Mouse (Mus musculus): Measurements from ENCODE around the gene Med13l.

The Med13l gene

GRCm38 (mm10) chr5:118555305-118555704, 5.2 kb upstream of the Med13l start:
- no peak for DNase-seq (ENCODE audit: extremely low read depth, insufficient read length, low spot score)

GRCm38 (mm10) chr5:118556387-118556937, 4.0 kb upstream of the Med13l start:
- no peak for DNase-seq (ENCODE audit: extremely low read depth, insufficient read length, low spot score)

- no peak for DNase-seq (ENCODE audit: extremely low read depth, insufficient read length, low spot score)
Observed at GRCm38 (mm10) chr5:118558841-118559240, 1.6 kb upstream of the Med13l start.

- peak; percentile 74 for DNase-seq (ENCODE audit: extremely low read depth, insufficient read length, low spot score)
Observed at GRCm38 (mm10) chr5:118559584-118560384, 695 bp upstream of the Med13l start.

GRCm38 (mm10) chr5:118561086-118561987, 858 bp downstream of the Med13l start:
- DNase-seq (ENCODE audit: extremely low read depth, insufficient read length, low spot score), result peak; percentile 19

GRCm38 (mm10) chr5:118562206-118562605, 1.7 kb downstream of the Med13l start:
- DNase-seq (ENCODE audit: extremely low read depth, insufficient read length, low spot score), result no peak

GRCm38 (mm10) chr5:118563590-118563989, 3.1 kb downstream of the Med13l start:
- no peak for DNase-seq (ENCODE audit: extremely low read depth, insufficient read length, low spot score)

- DNase-seq (ENCODE audit: extremely low read depth, insufficient read length, low spot score), result no peak
Observed at GRCm38 (mm10) chr5:118567395-118567794, 6.9 kb downstream of the Med13l start.

- DNase-seq (ENCODE audit: extremely low read depth, insufficient read length, low spot score), result no peak
Observed at GRCm38 (mm10) chr5:118569017-118569416, 8.5 kb downstream of the Med13l start.

- DNase-seq (ENCODE audit: extremely low read depth, insufficient read length, low spot score), result no peak
Observed at GRCm38 (mm10) chr5:118569606-118570580, 9.4 kb downstream of the Med13l start.

GRCm38 (mm10) chr5:118571504-118571903, 11.0 kb downstream of the Med13l start:
- no peak for DNase-seq (ENCODE audit: extremely low read depth, insufficient read length, low spot score)

GRCm38 (mm10) chr5:118574236-118574635, 13.8 kb downstream of the Med13l start:
- peak; percentile 51 for DNase-seq (ENCODE audit: extremely low read depth, insufficient read length, low spot score)

GRCm38 (mm10) chr5:118574997-118575396, 14.5 kb downstream of the Med13l start:
- no peak for DNase-seq (ENCODE audit: extremely low read depth, insufficient read length, low spot score)

GRCm38 (mm10) chr5:118575909-118576308, 15.4 kb downstream of the Med13l start:
- DNase-seq (ENCODE audit: extremely low read depth, insufficient read length, low spot score), result no peak

- DNase-seq (ENCODE audit: extremely low read depth, insufficient read length, low spot score), result no peak
Observed at GRCm38 (mm10) chr5:118576731-118577130, 16.3 kb downstream of the Med13l start.

GRCm38 (mm10) chr5:118585355-118585754, 24.9 kb downstream of the Med13l start:
- DNase-seq (ENCODE audit: extremely low read depth, insufficient read length, low spot score), result no peak

GRCm38 (mm10) chr5:118586560-118586959, 26.1 kb downstream of the Med13l start:
- DNase-seq (ENCODE audit: extremely low read depth, insufficient read length, low spot score), result no peak

- no peak for DNase-seq (ENCODE audit: extremely low read depth, insufficient read length, low spot score)
Observed at GRCm38 (mm10) chr5:118588381-118588925, 28.0 kb downstream of the Med13l start.

- no peak for DNase-seq (ENCODE audit: extremely low read depth, insufficient read length, low spot score)
Observed at GRCm38 (mm10) chr5:118589186-118589892, 28.9 kb downstream of the Med13l start.

Measured in 3134 (cell line).